Mouse (Mus musculus): ENCODE results near the gene Clk3.

Gene Clk3

GRCm38 (mm10) chr9:57765364-57766351 is at the start of gene Clk3:
TSS of gene Clk3 (minus strand) at chr9:57765860.
- POLR2A ChIA-PET = interaction anchor here (0.5 to 1.8 kb wide), 21 partner anchors 9 to 761 kb away, joined by 3 to 7 read pairs (median 3); partner anchors contain the start of genes 1700017B05Rik (in 1 of the 4), Edc3 (in 1 of the 4), Pml (in 1 of the 4) and Ubl7 (in 1 of the 4)
- CTCF ChIA-PET = interaction anchor here in 3 of 4 experiments (0.6 to 1.8 kb wide), 9 partner anchors 10 to 874 kb away, joined by 3 to 6 read pairs (median 3); no protein-coding TSS in a partner anchor

DNA sequence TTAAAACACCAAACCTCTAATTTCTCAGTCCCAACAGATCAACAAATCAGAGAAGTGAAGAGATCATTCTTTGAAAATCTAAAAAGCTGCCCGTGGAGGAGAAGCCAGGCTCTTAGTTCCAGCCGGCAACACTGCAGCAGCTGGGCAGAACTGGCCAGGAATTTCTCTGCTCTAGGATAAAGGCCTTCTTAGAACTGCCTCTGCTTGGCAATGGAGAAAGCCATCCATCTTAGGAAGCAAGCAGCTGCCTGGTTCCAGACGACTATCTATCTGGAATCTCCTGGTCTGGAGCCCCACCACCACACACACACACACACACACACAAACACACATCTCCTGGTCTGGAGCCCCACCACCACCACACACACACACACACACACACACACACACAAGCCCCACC is 49.2 kb upstream of the Clk3 start:
- ChIA-PET CTCF (interaction anchor here in 1 of 4 experiments (0.6 to 0.7 kb wide), 2 partner anchors 112 to 438 kb away, joined by 3 to 5 read pairs; no protein-coding TSS in a partner anchor), POLR2A (interaction anchor here in 3 of 4 experiments (0.5 to 7.6 kb wide), 5 partner anchors 8 to 389 kb away, joined by 3 to 102 read pairs (median 4); partner anchors contain the start of genes Arid3b (in 1 of the 3), Islr (in 1 of the 3) and Islr2 (in 1 of the 3))

GRCm38 (mm10) chr9:57814014-57814413 is 48.4 kb upstream of the Clk3 start:
- ChIA-PET POLR2A (interaction anchor here in 2 of 4 experiments (0.6 to 4.7 kb wide), 8 partner anchors 9 to 310 kb away, joined by 3 to 30 read pairs (median 6); partner anchors contain the start of genes Arid3b (in 2 of the 2) and Rpp25 (in 1 of the 2)), CTCF (no interaction called here)

GRCm38 (mm10) chr9:57811793-57812733 is 46.4 kb upstream of the Clk3 start:
- CTCF ChIA-PET = interaction anchor here (0.6 to 2.0 kb wide), 10 partner anchors 8 to 186 kb away, joined by 3 to 5 read pairs (median 4); partner anchors contain the start of gene Arid3b (in 1 of the 4)

DNA sequence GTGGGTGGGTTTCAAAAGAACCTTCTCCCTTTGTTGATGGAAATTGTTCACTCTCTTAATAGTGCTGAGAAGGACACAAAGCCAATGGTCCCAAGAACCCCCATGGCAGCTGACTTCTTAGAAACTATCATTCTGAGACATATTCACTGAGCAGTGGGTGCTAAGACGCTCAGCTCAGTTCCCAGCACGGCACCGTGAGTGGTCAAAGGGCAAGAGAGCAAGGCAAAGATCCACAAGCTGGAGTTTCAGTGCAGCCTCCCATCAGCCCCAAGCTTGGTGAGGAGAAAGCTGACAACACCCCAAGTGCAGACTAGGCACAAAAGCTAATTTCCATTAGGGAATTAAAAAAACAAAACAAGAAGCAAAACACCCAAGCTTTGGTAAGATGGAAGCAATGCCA is 45.0 kb upstream of the Clk3 start:
- ChIA-PET CTCF (interaction anchor here in 1 of 4 experiments (1.0 kb wide), 1 partner anchor 51 kb away, joined by 3 read pairs; no protein-coding TSS in a partner anchor), POLR2A (interaction anchor here in 3 of 4 experiments (0.7 to 8.4 kb wide), 8 partner anchors 7 to 767 kb away, joined by 3 to 85 read pairs (median 6); partner anchors contain the start of gene Arid3b (in 1 of the 3))

More at GRCm38 (mm10) chr9:57811793-57812733, 46.4 kb upstream of the Clk3 start:
- POLR2A ChIA-PET = interaction anchor here in 3 of 4 experiments (0.5 to 4.7 kb wide), 9 partner anchors 9 to 470 kb away, joined by 3 to 30 read pairs (median 6); partner anchors contain the start of gene Arid3b (in 1 of the 3)

- CTCF ChIA-PET = interaction anchor here in 2 of 4 experiments (1.1 to 1.5 kb wide), 2 partner anchors 9 to 229 kb away, joined by 3 read pairs; no protein-coding TSS in a partner anchor
- POLR2A ChIA-PET = interaction anchor here in 3 of 4 experiments (0.6 to 8.4 kb wide), 11 partner anchors 9 to 246 kb away, joined by 3 to 85 read pairs (median 5); partner anchors contain the start of genes Arid3b (in 1 of the 3) and Ubl7 (in 1 of the 3)
These were observed 43.2 kb upstream of the Clk3 start for GRCm38 (mm10) chr9:57808771-57809310.

- CTCF ChIA-PET = interaction anchor here in 1 of 4 experiments (1.1 kb wide), 1 partner anchor 184 kb away, joined by 3 read pairs; no protein-coding TSS in a partner anchor
- POLR2A ChIA-PET = interaction anchor here in 2 of 4 experiments (0.7 to 8.4 kb wide), 19 partner anchors 8 to 302 kb away, joined by 3 to 85 read pairs (median 3); partner anchors contain the start of genes Arid3b (in 2 of the 2), Ubl7 (in 2 of the 2) and Clk3 (in 1 of the 2)
These were observed 41.6 kb upstream of the Clk3 start for GRCm38 (mm10) chr9:57807174-57807651.

GRCm38 (mm10) chr9:57806066-57806481 is 40.4 kb upstream of the Clk3 start:
- ChIA-PET CTCF (interaction anchor here in 1 of 4 experiments (0.5 kb wide), 1 partner anchor 1171 kb away, joined by 3 read pairs; no protein-coding TSS in a partner anchor), POLR2A (interaction anchor here in 2 of 4 experiments (0.6 to 8.4 kb wide), 9 partner anchors 9 to 447 kb away, joined by 3 to 85 read pairs (median 6); partner anchors contain the start of gene Arid3b (in 1 of the 2))

DNA sequence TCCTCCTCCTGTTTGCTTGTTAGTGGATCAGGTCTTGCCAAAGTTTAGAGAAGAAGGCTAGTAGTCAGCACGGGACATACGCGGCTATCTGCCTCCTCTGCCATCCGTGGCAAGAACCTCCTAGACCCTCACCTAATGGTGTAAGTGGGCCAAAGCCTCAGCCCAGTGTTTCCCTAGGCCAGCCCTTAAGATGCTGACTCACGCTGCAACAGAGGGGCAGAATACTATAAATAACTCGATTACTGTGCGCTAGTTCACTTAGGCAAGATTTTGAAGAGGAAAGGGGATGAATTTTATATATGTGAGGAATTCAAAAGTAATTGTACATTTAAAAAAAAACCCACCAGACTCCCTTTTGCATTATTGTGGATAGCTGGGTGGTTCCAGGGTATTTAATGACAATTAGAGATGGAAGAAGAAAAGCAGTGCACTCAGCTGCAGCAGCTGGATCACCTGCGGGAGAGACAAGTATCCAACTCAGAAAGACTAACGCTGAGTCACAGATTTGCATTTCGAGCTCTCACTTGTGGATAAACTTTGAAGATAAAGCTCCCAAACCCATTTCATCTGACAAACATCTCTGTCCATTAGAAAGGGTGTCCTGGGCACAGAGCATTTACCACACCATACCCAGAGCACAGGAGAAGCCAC is 39.6 kb upstream of the Clk3 start:
- ChIA-PET CTCF (no interaction called here), POLR2A (interaction anchor here in 2 of 4 experiments (0.7 to 8.4 kb wide), 8 partner anchors 9 to 99 kb away, joined by 3 to 85 read pairs (median 4); partner anchors contain the start of gene Arid3b (in 1 of the 2))

DNA sequence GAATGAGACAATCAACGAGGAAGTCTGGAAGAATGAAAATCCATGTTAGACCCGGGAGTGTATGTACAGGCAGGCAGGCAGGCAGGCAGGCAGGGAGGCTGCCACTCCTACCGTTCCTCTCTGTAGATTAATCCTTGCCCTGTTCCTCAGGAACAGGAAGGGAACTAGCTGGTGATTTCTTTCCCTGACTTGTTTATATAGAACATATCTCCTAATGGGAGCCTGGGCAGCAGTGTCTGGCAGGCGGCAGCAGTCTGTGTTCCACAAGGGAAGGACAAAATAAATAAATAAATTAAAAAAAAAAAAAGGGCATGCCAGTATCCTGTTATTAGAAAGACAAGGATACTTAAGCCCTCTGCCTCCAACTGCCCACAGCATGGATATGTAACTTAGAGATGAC is 38.2 kb upstream of the Clk3 start:
- ChIA-PET POLR2A (interaction anchor here in 2 of 4 experiments (0.5 to 8.4 kb wide), 5 partner anchors 14 to 1613 kb away, joined by 3 to 85 read pairs (median 4); no protein-coding TSS in a partner anchor), CTCF (interaction anchor here in 2 of 4 experiments (0.8 kb wide), 3 partner anchors 9 to 146 kb away, joined by 3 to 4 read pairs (median 4); no protein-coding TSS in a partner anchor)

GRCm38 (mm10) chr9:57803047-57803446 is 37.4 kb upstream of the Clk3 start:
- CTCF ChIA-PET = interaction anchor here in 1 of 4 experiments (0.5 to 0.8 kb wide), 2 partner anchors 145 to 241 kb away, joined by 3 to 4 read pairs; no protein-coding TSS in a partner anchor
- POLR2A ChIA-PET = interaction anchor here in 2 of 4 experiments (0.6 to 8.4 kb wide), 3 partner anchors 15 to 1140 kb away, joined by 3 to 85 read pairs (median 63); no protein-coding TSS in a partner anchor

DNA sequence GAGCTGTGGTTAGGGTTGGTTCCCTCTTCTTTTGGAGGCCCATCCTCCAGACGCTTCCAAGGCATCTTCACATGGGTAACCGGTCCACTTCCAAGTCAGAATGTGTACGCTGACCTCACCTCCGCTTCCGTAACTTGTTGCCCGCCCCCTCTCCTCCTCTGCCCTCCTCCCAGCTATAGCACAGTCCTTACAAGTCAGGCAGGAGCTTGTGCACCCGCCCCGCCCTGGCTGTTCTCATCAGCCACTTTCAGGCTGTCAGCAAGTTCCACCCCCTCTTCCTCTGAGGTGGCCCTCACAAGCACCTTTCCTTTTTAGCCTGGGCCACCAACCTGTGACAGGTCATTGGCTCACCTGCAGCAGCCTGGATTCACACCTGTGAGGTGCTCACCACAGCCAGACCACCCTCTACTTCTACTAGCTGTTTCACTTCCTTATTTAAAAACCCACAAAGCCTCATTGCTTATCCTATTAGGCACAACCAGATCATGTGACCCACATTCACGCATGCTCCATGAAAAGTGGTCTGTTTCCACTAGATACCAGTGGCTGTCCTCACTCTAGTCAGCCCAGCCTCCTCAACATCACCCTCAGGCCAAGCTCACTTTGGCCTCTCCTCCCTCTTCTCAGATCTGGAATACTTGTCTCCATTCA is 34.8 kb upstream of the Clk3 start:
- CTCF ChIA-PET = interaction anchor here in 2 of 4 experiments (1.3 to 1.5 kb wide), 3 partner anchors 8 to 141 kb away, joined by 3 to 4 read pairs (median 3); no protein-coding TSS in a partner anchor
- POLR2A ChIA-PET = interaction anchor here (0.5 to 1.7 kb wide), 18 partner anchors 10 to 892 kb away, joined by 3 to 7 read pairs (median 3); partner anchors contain the start of genes Arid3b (in 2 of the 4) and Ppcdc (in 1 of the 4)

GRCm38 (mm10) chr9:57798725-57799253 is 33.1 kb upstream of the Clk3 start:
- CTCF ChIA-PET = interaction anchor here in 1 of 4 experiments (1.0 kb wide), 1 partner anchor 9 kb away, joined by 3 read pairs; no protein-coding TSS in a partner anchor

GRCm38 (mm10) chr9:57797456-57797855 is 31.8 kb upstream of the Clk3 start:
- ChIA-PET CTCF (no interaction called here), POLR2A (interaction anchor here in 1 of 4 experiments (1.8 kb wide), 1 partner anchor 9 kb away, joined by 7 read pairs; no protein-coding TSS in a partner anchor)

More at GRCm38 (mm10) chr9:57798725-57799253, 33.1 kb upstream of the Clk3 start:
- POLR2A ChIA-PET = interaction anchor here in 2 of 4 experiments (1.0 to 1.3 kb wide), 5 partner anchors 8 to 200 kb away, joined by 3 to 6 read pairs (median 4); no protein-coding TSS in a partner anchor

Measured in embryonic stem cell, embryonic (primary cell).